Mouse (Mus musculus): Measurements from ENCODE around the gene Dyrk1b.

- TF ChIP-seq CTCF (IDR thresholded peaks at IDR 0.05; ENCODE audit: control insufficient read depth, insufficient read depth, insufficient replicate concordance, low read depth, low read length), result peak; percentile 67; the same call in 1 of the 2 replicates
- no peak for TF ChIP-seq POLR2A (IDR thresholded peaks at IDR 0.05; ENCODE audit: control insufficient read depth, low read depth, low read length)
Measured at GRCm38 (mm10) chr7:28214142-28214541, 34.9 kb downstream of the Dyrk1b start.

Data from testis, adult 2 months (tissue).